Mouse (Mus musculus): ENCODE measurements around the gene Ddx23.

DNA sequence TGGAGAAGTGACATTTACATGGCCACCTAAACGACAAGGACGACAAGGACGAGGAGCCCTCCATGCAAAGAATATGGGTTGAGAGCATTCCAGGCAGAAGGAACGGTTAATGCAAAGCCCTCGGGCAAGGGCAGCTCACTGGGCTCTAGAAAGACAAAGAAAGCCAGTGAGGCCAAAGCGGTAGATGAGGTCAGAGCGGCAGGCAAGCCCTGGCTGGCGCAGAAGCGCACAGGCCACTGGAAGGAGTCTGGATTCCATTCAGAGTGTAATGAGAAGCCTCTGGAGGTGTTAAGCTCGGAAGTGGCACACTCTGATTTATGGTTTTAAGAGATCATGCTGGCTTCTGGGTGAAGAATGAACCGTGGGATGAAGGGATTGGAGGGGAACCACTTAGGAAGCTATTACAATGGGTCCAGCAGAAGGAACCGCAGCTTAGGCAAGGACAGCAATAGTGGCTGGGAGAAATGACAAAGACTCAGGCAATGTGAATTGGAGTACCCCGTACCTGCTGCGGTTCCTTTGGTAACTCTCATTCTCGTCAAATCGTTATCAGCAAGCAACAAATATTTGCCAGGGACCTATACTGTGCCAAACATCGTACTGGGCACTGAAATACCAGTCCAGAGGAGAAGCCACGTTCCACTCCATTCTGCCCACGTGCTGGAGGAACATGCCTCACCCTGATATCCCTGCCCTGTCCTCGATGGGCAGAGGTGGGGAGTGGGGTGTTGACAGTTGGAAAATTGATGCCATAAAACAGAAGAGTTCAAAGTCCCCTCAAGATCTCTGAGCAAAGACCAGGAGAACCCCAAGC is 46.1 kb downstream of the Ddx23 start:
- no peak for TF ChIP-seq POLR2A (IDR thresholded peaks at IDR 0.05; ENCODE audit: borderline replicate concordance, control insufficient read depth, low read depth, low read length)
- no peak for TF ChIP-seq CTCF (IDR thresholded peaks at IDR 0.05; ENCODE audit: control insufficient read depth, insufficient read depth, low read length)

All from bone marrow, adult 2 months (tissue).